Mouse (Mus musculus) G1E (cell line): ENCODE measurements at regions not wholly inside any gene's neighbourhood (a gene's known extent, or its start where the extent isn't known, plus 50 kb on each side); places are given as distances from the start of the nearest gene placed in this dataset.

ENCODE experiments used
- CTCF ChIP-seq: IDR thresholded peaks from 2 replicates; pipeline ENCODE4 v1.5.1; 2012; ENCODE audit warnings: low read depth, low read length, inconsistent platforms, mixed read lengths
- GATA1 ChIP-seq: IDR thresholded peaks from 2 replicates; pipeline ENCODE4 v1.6.1; 2012; ENCODE audit warnings: borderline replicate concordance, low read length, inconsistent platforms, mixed read lengths

DNA sequence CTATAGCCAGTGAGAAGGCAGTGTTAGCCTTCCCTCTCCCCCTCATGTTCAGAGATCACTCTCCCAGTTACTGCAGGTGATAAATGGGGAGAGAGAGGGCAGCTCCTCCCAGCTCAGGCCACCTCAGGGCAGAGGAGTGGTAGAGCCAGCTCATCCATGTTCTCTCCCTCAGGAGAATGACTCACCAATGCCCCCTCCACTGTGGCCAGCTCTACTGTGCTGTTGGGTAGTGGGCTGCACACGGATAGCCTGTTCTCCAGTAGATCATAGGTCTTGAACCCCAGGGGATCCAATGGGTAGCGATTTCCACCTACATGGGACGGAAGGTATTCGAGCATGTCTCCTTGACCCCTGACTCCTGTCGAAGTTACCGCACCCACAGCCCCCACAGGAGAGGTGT lies 618.1 kb downstream of the Hs3st4 start:
- TF ChIP-seq CTCF, result no peak
- TF ChIP-seq GATA1, result no peak
